Mouse (Mus musculus): ENCODE data around the gene Trub1. TPM values are rescaled to one million over a fixed set of nuclear protein-coding genes. Genes with fewer than 3 reads are reported as not detected.

Gene Trub1
- polyA plus RNA-seq, 1 experiment from 2014 or later, result 17.3 TPM

DNA sequence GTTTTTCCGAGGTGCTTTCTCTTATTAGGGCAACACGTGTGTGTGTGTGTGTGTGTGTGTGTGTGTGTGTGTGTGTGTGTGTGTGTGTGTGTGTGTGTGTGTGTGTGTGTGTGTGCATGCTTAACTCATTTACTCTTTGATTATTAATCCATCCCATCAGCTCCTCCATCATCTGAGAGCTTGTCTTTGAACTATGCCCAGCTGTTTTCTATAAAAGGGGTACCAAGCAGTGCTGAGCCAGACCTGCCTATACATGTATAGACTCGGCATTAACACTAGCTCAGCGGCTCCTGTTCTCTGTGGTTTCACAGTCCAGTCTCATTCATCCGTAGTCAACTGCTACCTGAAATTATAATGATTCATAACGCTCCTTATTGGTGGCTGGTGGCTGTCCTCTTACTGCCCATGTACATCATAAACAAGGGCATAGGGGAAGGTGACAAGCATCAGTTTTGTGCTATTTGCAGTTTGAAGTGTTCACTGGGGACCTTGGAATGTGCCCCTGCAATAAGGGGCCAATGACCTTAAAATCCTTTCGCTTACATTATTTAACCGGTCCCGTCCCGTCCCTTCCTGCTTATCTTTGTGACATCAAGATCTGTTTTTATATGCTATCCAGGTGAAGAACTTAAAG lies 45.5 kb downstream of the Trub1 start:
- no peak for ATAC-seq
- H3K4me3 ChIP-seq (ENCODE audit: low read depth, low read length), result no peak overlapping the region
- H3K4me2 ChIP-seq (ENCODE audit: low read length), result no peak overlapping the region
- no peaks in the 10 kb centered on the region; the same call in 1 of the 2 replicates for H3K9me3 ChIP-seq (replicated peaks; ENCODE audit: control insufficient read depth, low read length, poor library complexity, severe bottlenecking)
- no peak overlapping the region for H3K9ac ChIP-seq (ENCODE audit: low read depth, low read length)
- no peak overlapping the region for H3K27ac ChIP-seq (ENCODE audit: low read length)
- no peaks in the 10 kb centered on the region for H3K27me3 ChIP-seq (ENCODE audit: control insufficient read depth, insufficient read depth, low read depth, low read length)
- no peaks in the 10 kb centered on the region for H3K4me1 ChIP-seq (ENCODE audit: control insufficient read depth, insufficient read depth, low read length)
- H3K36me3 ChIP-seq (ENCODE audit: control insufficient read depth, insufficient read depth, low read length), result no peaks in the 10 kb centered on the region
- WGBS, result 82% methylated on average over 10 of the region's 10 CpGs

DNA sequence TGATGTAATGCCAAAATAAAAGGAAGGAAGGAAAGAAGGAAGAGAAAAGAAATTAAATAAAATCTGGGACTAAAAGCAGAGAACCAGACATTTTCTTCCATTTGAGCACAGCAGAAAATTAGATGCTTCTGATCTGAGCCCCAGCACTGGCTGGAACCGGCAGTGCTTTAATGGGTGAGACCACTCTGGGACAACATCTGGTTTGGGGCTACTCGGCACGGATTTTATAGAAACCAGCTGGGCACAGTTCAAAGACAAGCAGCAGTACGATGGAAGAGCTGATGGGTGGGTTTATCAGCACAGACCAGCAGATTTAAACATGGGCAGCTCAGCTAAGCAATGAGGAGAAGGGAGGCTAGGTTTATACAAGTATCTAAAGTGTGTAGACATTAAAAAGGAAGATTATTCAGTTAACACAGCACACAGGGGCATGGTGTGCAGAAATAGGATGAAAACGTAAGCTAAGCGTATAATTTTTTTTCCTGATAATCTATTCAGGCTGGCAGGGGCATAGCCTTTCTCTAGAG lies 46.2 kb downstream of the Trub1 start:
- Histone ChIP-seq H3K27me3 (ENCODE audit: control insufficient read depth, insufficient read depth, low read depth, low read length) (no peaks in the 10 kb centered on the region), H3K4me1 (ENCODE audit: control insufficient read depth, insufficient read depth, low read length) (no peaks in the 10 kb centered on the region), H3K9me3 (replicated peaks; ENCODE audit: control insufficient read depth, low read length, poor library complexity, severe bottlenecking) (no peaks in the 10 kb centered on the region; the same call in 1 of the 2 replicates), H3K9ac (ENCODE audit: low read depth, low read length) (no peak overlapping the region), H3K4me3 (ENCODE audit: low read depth, low read length) (no peak overlapping the region), H3K27ac (ENCODE audit: low read length) (no peak overlapping the region), H3K4me2 (ENCODE audit: low read length) (no peak overlapping the region), H3K36me3 (ENCODE audit: control insufficient read depth, insufficient read depth, low read length) (no peaks in the 10 kb centered on the region)
- 59% methylated on average over 6 of the region's 6 CpGs for WGBS
- ATAC-seq, result no peak

DNA sequence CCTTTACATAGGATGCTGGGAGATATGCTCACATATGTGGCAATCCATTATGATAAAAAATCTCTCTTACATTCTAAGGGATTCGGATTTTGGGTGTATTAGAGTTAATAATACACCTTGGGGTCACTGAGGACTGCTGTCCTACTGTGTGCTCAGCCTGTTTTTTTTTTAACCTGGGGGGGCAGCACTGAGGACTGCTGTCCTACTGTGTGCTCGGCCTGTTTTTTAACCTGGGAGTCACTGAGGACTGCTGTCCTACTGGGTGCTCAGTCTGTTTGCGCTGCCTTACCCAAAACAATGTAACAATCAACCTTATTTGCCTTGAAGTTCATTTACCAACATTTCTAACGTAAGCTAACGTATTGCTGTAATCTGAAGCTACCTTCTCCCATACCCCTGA lies 47.5 kb downstream of the Trub1 start:
- WGBS, result 94% methylated on average over 5 of the region's 5 CpGs

DNA sequence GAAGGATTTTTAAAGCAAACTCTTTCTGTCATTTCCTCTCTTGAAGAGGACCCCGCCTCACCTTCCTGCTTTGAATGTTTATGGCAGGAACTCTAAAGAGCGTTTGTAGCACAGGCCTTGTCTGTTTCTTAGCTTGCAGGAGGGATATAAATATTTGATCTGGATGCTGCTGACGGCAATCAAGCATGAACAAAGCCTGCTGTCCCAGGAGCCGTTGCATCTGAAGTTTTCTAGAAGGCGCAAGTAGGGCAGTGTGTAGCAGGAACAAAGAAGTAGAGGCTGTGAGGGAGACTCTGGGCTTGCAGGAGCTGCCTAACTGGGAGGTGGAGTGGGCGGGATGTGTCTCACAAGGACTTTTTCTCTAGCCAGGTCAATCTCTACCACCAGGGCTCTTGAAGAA lies 50.4 kb downstream of the Trub1 start:
- Histone ChIP-seq H3K4me3 (ENCODE audit: low read depth, low read length) (no peak overlapping the region), H3K27me3 (ENCODE audit: control insufficient read depth, insufficient read depth, low read depth, low read length) (no peaks in the 10 kb centered on the region), H3K4me1 (ENCODE audit: control insufficient read depth, insufficient read depth, low read length) (peaks cover 15% of the 10 kb centered on the region), H3K4me2 (ENCODE audit: low read length) (no peak overlapping the region), H3K36me3 (ENCODE audit: control insufficient read depth, insufficient read depth, low read length) (no peaks in the 10 kb centered on the region), H3K9ac (ENCODE audit: low read depth, low read length) (no peak overlapping the region), H3K9me3 (replicated peaks; ENCODE audit: control insufficient read depth, low read length, poor library complexity, severe bottlenecking) (no peaks in the 10 kb centered on the region; the same call in 1 of the 2 replicates), H3K27ac (ENCODE audit: low read length) (peak overlapping the region; percentile 53)
- no peak for ATAC-seq
- WGBS, result 46% methylated on average over 6 of the region's 6 CpGs

More for the DNA sequence above, 47.5 kb downstream of the Trub1 start:
- no peaks in the 10 kb centered on the region; the same call in 1 of the 2 replicates for H3K9me3 ChIP-seq (replicated peaks; ENCODE audit: control insufficient read depth, low read length, poor library complexity, severe bottlenecking)
- no peak overlapping the region for H3K9ac ChIP-seq (ENCODE audit: low read depth, low read length)
- H3K27me3 ChIP-seq (ENCODE audit: control insufficient read depth, insufficient read depth, low read depth, low read length), result no peaks in the 10 kb centered on the region
- no peak for ATAC-seq
- H3K36me3 ChIP-seq (ENCODE audit: control insufficient read depth, insufficient read depth, low read length), result no peaks in the 10 kb centered on the region
- no peak overlapping the region for H3K4me3 ChIP-seq (ENCODE audit: low read depth, low read length)
- H3K27ac ChIP-seq (ENCODE audit: low read length), result no peak overlapping the region
- H3K4me2 ChIP-seq (ENCODE audit: low read length), result no peak overlapping the region
- peaks cover under 1% of the 10 kb centered on the region; the same call in 1 of the 2 replicates for H3K4me1 ChIP-seq (ENCODE audit: control insufficient read depth, insufficient read depth, low read length)

DNA sequence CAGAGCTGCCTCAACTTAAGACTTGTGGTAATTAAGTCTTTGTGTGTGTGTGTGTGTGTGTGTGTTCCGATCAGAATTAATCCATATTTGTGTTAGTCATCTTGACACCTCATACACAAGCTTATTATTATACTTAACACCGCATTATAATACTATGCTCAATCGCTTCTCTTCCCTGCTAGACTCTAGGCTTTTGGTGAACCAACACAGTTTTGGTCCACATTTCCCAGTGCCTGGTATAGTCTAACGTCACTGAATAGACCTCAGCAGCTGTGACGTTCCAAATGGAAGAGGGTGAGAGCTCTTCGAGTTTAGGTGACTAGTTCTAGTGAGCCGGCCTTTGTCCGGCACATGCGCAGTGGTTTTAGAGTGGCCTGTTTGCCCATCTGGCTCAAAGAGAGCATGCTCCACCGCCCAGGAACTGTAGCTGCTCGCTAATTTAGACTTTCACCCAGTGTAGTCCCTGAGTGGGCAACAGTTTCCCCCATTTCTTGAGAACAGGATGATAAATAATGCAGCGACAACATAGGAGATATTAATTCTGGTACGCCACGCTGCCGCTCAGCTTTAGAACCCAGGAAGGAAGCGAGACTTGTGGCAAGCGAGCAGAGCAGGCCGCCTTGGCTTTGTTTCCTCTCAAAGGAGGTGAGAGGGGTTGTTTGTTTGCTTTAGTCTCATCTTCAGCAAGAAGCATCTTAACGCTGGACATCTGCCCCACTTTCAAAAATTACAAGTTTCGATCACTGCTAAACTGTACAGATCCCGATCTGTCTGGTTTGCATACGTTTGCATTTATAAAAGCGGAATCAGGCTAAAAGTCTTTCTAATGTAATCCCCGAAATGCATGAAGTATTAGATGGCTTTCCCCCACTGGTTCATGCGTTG lies 52.6 kb downstream of the Trub1 start:
- Histone ChIP-seq H3K27ac (ENCODE audit: low read length) (peak overlapping the region; percentile 39; the same call in 1 of the 2 replicates), H3K4me1 (ENCODE audit: control insufficient read depth, insufficient read depth, low read length) (peaks cover 15% of the 10 kb centered on the region), H3K4me2 (ENCODE audit: low read length) (0 out of 2 replicates have a peak overlapping the region, but pooled peaks have one; percentile 21), H3K36me3 (ENCODE audit: control insufficient read depth, insufficient read depth, low read length) (no peaks in the 10 kb centered on the region), H3K27me3 (ENCODE audit: control insufficient read depth, insufficient read depth, low read depth, low read length) (no peaks in the 10 kb centered on the region), H3K4me3 (ENCODE audit: low read depth, low read length) (no peak overlapping the region), H3K9me3 (replicated peaks; ENCODE audit: control insufficient read depth, low read length, poor library complexity, severe bottlenecking) (no peaks in the 10 kb centered on the region; the same call in 1 of the 2 replicates), H3K9ac (ENCODE audit: low read depth, low read length) (no peak overlapping the region)
- 48% methylated on average over 25 of the region's 25 CpGs for WGBS
- no peak; the same call in 1 of the 2 replicates for ATAC-seq

DNA sequence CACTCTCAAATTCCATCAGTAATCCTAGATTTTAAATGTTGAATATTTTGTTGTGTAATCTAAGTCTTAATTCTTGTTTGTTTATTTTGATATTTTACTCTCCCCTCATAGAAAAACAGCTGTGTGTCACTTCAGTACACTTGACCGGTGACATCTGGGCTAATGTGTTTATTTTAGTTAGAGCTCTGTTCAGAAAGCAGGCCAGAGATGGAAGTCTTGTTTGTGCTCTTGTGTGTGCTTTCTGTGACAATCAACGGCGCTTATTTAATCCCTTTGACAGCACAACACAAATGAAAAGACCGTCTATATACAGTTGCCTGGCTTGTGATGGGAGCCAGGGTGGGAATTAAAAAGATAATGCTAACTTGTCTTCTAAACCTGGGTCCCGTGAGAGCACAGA lies 53.9 kb downstream of the Trub1 start:
- no peak overlapping the region for H3K9ac ChIP-seq (ENCODE audit: low read depth, low read length)
- no peaks in the 10 kb centered on the region for H3K36me3 ChIP-seq (ENCODE audit: control insufficient read depth, insufficient read depth, low read length)
- WGBS, result 39% methylated on average over 5 of the region's 5 CpGs
- H3K4me2 ChIP-seq (ENCODE audit: low read length), result no peak overlapping the region
- no peaks in the 10 kb centered on the region; the same call in 1 of the 2 replicates for H3K9me3 ChIP-seq (replicated peaks; ENCODE audit: control insufficient read depth, low read length, poor library complexity, severe bottlenecking)
- H3K4me1 ChIP-seq (ENCODE audit: control insufficient read depth, insufficient read depth, low read length), result peaks cover 15% of the 10 kb centered on the region
- H3K27me3 ChIP-seq (ENCODE audit: control insufficient read depth, insufficient read depth, low read depth, low read length), result no peaks in the 10 kb centered on the region
- H3K4me3 ChIP-seq (ENCODE audit: low read depth, low read length), result no peak overlapping the region
- no peak for ATAC-seq
- no peak overlapping the region for H3K27ac ChIP-seq (ENCODE audit: low read length)

DNA sequence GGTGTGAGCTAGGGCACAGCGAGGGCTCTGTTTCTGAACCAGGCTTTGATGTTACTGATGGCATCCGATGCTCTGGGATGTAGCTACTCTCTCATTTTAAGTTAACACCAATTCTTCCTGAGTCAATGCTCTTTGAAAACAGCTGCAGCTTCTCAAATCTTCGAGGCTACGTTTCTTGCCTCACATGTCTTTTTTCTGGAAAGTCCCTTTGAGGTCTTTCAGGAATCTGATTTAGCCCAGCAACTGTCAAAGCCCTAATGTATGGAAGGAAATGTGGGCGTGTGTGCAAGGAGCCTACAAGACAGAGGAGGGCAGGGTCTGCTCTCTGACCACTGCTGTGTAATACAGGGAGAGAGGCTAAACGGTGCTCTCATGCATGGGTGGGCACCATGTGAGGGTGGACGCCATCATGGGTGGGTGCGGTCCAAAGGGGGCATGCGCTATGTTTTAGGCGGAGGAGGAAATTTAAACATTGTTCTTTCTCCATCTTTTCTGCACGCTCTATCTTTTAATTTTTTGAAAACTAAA lies 55.6 kb downstream of the Trub1 start:
- H3K27ac ChIP-seq (ENCODE audit: low read length), result no peak overlapping the region
- ATAC-seq, result no peak
- H3K36me3 ChIP-seq (ENCODE audit: control insufficient read depth, insufficient read depth, low read length), result no peaks in the 10 kb centered on the region
- H3K4me2 ChIP-seq (ENCODE audit: low read length), result no peak overlapping the region
- peaks cover 15% of the 10 kb centered on the region for H3K4me1 ChIP-seq (ENCODE audit: control insufficient read depth, insufficient read depth, low read length)
- H3K9ac ChIP-seq (ENCODE audit: low read depth, low read length), result no peak overlapping the region
- no peaks in the 10 kb centered on the region for H3K27me3 ChIP-seq (ENCODE audit: control insufficient read depth, insufficient read depth, low read depth, low read length)
- H3K4me3 ChIP-seq (ENCODE audit: low read depth, low read length), result no peak overlapping the region
- H3K9me3 ChIP-seq (replicated peaks; ENCODE audit: control insufficient read depth, low read length, poor library complexity, severe bottlenecking), result no peaks in the 10 kb centered on the region
- 81% methylated on average over 11 of the region's 11 CpGs for WGBS

DNA sequence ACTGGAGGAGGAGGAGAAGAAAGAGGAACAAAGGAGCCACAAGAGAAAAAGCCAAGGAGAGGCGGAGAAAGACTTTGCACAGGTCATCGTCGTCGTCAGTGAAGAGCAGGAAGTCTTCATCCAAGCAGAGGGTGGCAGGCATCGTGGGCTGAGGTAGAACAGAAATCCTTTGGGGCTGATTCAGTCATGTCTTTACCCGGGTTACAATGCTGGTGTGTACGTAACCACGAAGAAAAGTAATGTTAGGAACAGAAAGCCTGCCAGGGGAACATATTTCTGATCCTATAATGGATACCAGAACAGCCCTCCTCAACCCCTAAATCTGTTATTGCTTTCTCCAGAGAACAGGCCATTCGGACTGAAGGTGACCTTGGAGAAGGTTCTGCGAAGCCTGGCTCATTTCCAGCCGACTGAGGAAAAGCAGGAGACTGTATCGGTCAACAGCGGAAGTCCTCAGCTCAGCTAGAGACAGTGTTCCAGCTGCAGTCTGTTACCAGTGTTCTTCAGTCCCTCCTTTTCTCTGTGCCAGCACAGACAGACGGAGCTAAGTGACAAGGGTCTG lies 57.1 kb downstream of the Trub1 start:
- H3K4me2 ChIP-seq (ENCODE audit: low read length), result no peak overlapping the region
- no peaks in the 10 kb centered on the region for H3K9me3 ChIP-seq (replicated peaks; ENCODE audit: control insufficient read depth, low read length, poor library complexity, severe bottlenecking)
- no peak overlapping the region for H3K27ac ChIP-seq (ENCODE audit: low read length)
- no peak for ATAC-seq
- H3K9ac ChIP-seq (ENCODE audit: low read depth, low read length), result no peak overlapping the region
- no peak overlapping the region for H3K4me3 ChIP-seq (ENCODE audit: low read depth, low read length)
- 72% methylated on average over 14 of the region's 14 CpGs for WGBS
- H3K27me3 ChIP-seq (ENCODE audit: control insufficient read depth, insufficient read depth, low read depth, low read length), result no peaks in the 10 kb centered on the region
- H3K4me1 ChIP-seq (ENCODE audit: control insufficient read depth, insufficient read depth, low read length), result peaks cover 15% of the 10 kb centered on the region
- H3K36me3 ChIP-seq (ENCODE audit: control insufficient read depth, insufficient read depth, low read length), result no peaks in the 10 kb centered on the region

Data from midbrain, embryonic 16.5 days (tissue).